Mouse (Mus musculus): ENCODE measurements at regions not wholly inside any gene's neighbourhood (a gene's known extent, or its start where the extent isn't known, plus 50 kb on each side); places are given as distances from the start of the nearest gene placed in this dataset.

GRCm38 (mm10) chr10:12018281-12018680, 675.1 kb downstream of the Epm2a start:
- no peak overlapping the region for H3K4me2 ChIP-seq (replicated peaks)
- H3K27me3 ChIP-seq, result no peaks in the 10 kb centered on the region
- no peaks in the 10 kb centered on the region for H3K9me3 ChIP-seq
- no peak overlapping the region for H3K9ac ChIP-seq (replicated peaks)
- H3K4me1 ChIP-seq, result no peaks in the 10 kb centered on the region
- no peaks in the 10 kb centered on the region for H3K36me3 ChIP-seq
- no peak overlapping the region for H3K4me3 ChIP-seq
- no peak overlapping the region for H3K27ac ChIP-seq (replicated peaks)
- ATAC-seq (replicated peaks), result no peak
- 30% methylated on average over 5 of the region's 5 CpGs for WGBS

DNA sequence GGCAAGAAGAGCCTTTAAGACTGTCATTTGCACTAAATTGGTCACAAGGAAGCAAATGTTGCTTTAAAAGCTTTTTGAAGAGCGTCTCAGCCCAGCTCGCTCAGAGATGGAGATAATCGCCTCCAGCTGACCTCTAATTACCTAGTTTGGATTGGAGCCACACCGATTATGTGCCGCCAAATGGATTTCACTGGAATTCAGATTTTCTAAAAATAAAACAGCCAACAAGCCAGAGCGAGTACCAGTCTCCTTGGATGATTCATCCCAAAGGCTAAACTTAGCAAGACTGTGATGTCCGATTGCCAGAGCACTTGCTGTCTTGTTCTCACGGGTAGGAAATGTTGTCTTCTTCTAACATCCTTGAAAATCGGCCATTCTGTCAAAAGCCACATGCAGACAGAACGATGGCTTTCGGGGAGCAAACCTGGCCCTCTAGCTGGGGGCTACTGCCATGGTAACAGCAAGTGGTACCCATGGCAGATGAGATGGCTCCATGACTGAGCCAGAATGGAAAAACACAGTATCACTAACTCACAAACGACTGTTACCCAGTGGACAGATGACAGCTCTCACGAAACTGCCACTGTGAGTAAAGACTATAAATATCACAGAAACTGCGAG, 676.1 kb downstream of the Epm2a start:
- Histone ChIP-seq H3K27ac (replicated peaks) (no peak overlapping the region), H3K4me2 (replicated peaks) (no peak overlapping the region), H3K9me3 (no peaks in the 10 kb centered on the region), H3K4me1 (no peaks in the 10 kb centered on the region), H3K27me3 (no peaks in the 10 kb centered on the region), H3K4me3 (no peak overlapping the region), H3K36me3 (no peaks in the 10 kb centered on the region), H3K9ac (replicated peaks) (no peak overlapping the region)
- 53% methylated on average over 14 of the region's 14 CpGs for WGBS
- ATAC-seq (replicated peaks), result 0 out of 2 replicates have a peak, but pooled peaks have one; percentile 38

- Histone ChIP-seq H3K36me3 (no peaks in the 10 kb centered on the region), H3K27ac (replicated peaks) (no peak overlapping the region), H3K9ac (replicated peaks) (no peak overlapping the region), H3K4me3 (no peak overlapping the region), H3K27me3 (no peaks in the 10 kb centered on the region), H3K4me1 (no peaks in the 10 kb centered on the region), H3K9me3 (no peaks in the 10 kb centered on the region), H3K4me2 (replicated peaks) (no peak overlapping the region)
- WGBS, result 92% methylated on average over 4 of the region's 4 CpGs
- ATAC-seq (replicated peaks), result no peak
Measured at GRCm38 (mm10) chr10:12020576-12020975, 677.4 kb downstream of the Epm2a start.

GRCm38 (mm10) chr10:12035159-12035558, 692.0 kb downstream of the Epm2a start:
- Histone ChIP-seq H3K4me2 (replicated peaks) (no peak overlapping the region), H3K4me1 (no peaks in the 10 kb centered on the region), H3K9ac (replicated peaks) (no peak overlapping the region), H3K4me3 (no peak overlapping the region), H3K9me3 (no peaks in the 10 kb centered on the region), H3K27me3 (no peaks in the 10 kb centered on the region), H3K36me3 (no peaks in the 10 kb centered on the region), H3K27ac (replicated peaks) (no peak overlapping the region)
- WGBS, result 23% methylated on average over 1 of the region's 1 CpGs
- ATAC-seq (replicated peaks), result no peak

DNA sequence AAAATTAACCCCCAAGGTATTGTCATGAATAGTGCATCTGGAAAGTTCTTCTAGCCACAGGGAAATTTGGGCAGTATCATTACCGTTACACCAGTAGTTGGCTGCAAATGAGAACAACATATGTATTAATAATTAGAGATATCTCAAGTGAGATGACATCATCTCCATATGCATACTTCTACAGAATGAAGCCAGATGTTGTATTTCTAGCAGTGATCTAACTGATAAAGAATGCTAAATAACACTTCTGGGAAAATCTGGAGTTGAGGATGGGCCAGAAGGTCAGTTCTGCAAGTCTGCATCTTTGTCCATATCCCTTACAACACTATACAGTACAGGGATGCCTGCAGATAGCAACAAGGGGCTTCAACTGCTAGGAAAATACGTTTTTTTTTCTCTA, 702.7 kb downstream of the Epm2a start:
- Histone ChIP-seq H3K27ac (replicated peaks) (no peak overlapping the region), H3K4me1 (no peaks in the 10 kb centered on the region), H3K9me3 (no peaks in the 10 kb centered on the region), H3K4me2 (replicated peaks) (no peak overlapping the region), H3K4me3 (no peak overlapping the region), H3K36me3 (no peaks in the 10 kb centered on the region), H3K27me3 (no peaks in the 10 kb centered on the region), H3K9ac (replicated peaks) (no peak overlapping the region)
- WGBS, result 65% methylated on average over 2 of the region's 2 CpGs
- no peak for ATAC-seq (replicated peaks)

DNA sequence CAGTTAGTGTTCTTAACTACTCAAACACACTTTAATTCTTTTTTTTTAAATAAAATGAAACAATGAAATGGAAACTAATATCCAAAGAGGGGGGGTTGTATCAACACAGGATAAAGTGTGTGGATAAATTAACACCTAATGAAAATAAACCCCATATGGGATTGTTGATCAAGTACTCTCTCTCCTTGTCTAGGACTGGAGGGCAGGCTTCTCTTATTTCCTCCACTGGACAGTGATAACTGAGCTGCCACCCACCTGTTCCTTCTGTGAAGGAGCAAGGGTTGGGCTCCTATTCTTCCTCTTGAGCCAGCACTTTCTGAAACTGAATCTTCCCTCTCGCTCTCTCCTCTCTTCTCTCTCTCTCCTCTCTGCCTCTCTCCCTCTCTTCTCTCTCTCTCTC, 716.5 kb downstream of the Epm2a start:
- Histone ChIP-seq H3K9me3 (no peaks in the 10 kb centered on the region), H3K27me3 (no peaks in the 10 kb centered on the region), H3K9ac (replicated peaks) (no peak overlapping the region), H3K36me3 (no peaks in the 10 kb centered on the region), H3K4me2 (replicated peaks) (no peak overlapping the region), H3K27ac (replicated peaks) (no peak overlapping the region), H3K4me3 (no peak overlapping the region), H3K4me1 (no peaks in the 10 kb centered on the region)
- 97% methylated on average over 1 of the region's 1 CpGs for WGBS
- ATAC-seq (replicated peaks), result no peak

DNA sequence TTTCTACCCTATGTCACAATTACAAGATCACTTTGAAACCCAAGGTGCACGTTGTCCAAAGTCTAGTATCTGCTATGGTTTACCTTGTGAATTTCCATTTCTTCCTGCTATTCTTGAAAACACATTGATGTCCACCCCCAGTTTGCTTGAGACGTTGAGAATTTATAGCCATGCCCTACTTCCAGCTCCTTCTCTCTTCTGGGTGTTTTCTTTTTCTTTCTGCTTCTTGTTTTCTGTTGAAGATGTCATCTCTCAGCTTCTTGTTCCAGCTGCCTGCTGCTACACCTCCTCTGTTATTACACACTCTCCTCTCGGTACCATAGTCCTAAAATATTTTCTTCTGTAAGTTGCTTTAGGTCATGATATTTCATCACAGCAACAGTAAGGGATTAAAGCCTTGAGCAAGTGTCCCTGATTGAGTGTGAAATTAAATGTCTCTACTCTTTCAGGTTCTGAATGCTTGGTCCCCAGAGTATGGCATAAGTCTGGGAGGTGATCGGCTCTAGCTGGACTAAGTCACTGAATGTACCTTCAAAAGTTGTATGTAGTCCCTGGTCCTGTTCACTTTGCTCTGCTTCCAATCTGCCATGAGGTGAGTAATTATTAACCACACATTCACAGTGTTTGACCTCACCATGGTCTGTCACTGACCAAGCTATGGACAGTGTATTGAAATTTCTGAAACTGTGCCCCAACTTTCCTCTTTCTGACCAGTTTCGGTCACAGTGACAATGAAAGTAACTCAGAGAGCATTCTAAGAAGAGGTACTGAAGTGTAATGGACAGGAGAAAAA, 718.1 kb downstream of the Epm2a start:
- H3K4me2 ChIP-seq (replicated peaks), result no peak overlapping the region
- H3K4me1 ChIP-seq, result no peaks in the 10 kb centered on the region
- H3K9me3 ChIP-seq, result no peaks in the 10 kb centered on the region
- ATAC-seq (replicated peaks), result no peak
- no peak overlapping the region for H3K9ac ChIP-seq (replicated peaks)
- no peaks in the 10 kb centered on the region for H3K27me3 ChIP-seq
- WGBS, result 94% methylated on average over 5 of the region's 5 CpGs
- no peak overlapping the region for H3K27ac ChIP-seq (replicated peaks)
- no peak overlapping the region for H3K4me3 ChIP-seq
- H3K36me3 ChIP-seq, result no peaks in the 10 kb centered on the region

DNA sequence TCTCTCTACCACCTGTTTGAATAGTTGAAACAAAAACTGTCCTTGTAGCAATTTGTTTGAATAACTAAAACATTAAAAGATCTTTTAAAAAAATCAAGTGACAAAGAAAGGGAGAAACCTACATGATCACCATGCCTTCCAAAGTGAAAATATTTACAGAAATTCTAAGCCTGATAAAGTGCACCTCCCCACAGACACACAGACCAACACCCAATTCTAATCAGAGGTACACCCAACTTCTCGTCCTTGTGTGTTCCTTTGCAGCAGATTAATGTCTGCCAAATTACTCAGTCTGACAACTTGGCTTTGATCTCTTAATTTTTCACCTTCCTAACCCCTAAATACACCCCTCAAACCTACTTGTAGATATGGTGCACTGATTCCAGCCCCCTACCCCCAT, 719.1 kb downstream of the Epm2a start:
- H3K4me2 ChIP-seq (replicated peaks), result no peak overlapping the region
- no peak overlapping the region for H3K27ac ChIP-seq (replicated peaks)
- WGBS, result 70% methylated on average over 1 of the region's 1 CpGs
- H3K4me3 ChIP-seq, result no peak overlapping the region
- no peak for ATAC-seq (replicated peaks)
- H3K9me3 ChIP-seq, result no peaks in the 10 kb centered on the region
- H3K27me3 ChIP-seq, result no peaks in the 10 kb centered on the region
- H3K9ac ChIP-seq (replicated peaks), result no peak overlapping the region
- no peaks in the 10 kb centered on the region for H3K4me1 ChIP-seq
- no peaks in the 10 kb centered on the region for H3K36me3 ChIP-seq

DNA sequence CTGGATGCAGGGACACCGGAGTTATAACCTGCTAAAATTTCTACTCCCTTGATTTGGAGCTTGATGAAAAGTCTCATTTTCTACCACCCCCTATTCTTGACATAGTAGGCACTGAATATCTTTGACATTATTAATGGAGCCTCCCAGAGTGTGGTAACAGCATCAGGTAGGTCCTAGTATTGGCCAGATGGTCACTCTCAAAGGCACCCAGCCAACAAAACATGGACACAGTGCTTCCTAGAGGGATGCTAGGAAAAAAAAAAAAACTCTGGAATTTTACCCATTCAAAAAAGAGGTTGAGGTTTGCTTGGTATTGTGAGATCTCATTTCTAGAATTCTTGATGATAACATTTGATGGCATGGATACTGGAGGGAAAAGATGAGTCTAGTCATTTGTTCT, 740.8 kb downstream of the Epm2a start:
- Histone ChIP-seq H3K4me2 (replicated peaks) (no peak overlapping the region), H3K27ac (replicated peaks) (no peak overlapping the region), H3K9ac (replicated peaks) (no peak overlapping the region), H3K4me3 (no peak overlapping the region), H3K9me3 (no peaks in the 10 kb centered on the region), H3K27me3 (no peaks in the 10 kb centered on the region), H3K36me3 (no peaks in the 10 kb centered on the region), H3K4me1 (no peaks in the 10 kb centered on the region)
- ATAC-seq (replicated peaks), result no peak
- 97% methylated on average over 1 of the region's 1 CpGs for WGBS

GRCm38 (mm10) chr10:12092521-12092920, 749.3 kb downstream of the Epm2a start:
- H3K36me3 ChIP-seq, result no peaks in the 10 kb centered on the region
- no peak for ATAC-seq (replicated peaks)
- H3K27ac ChIP-seq (replicated peaks), result no peak overlapping the region
- WGBS, result 67% methylated on average over 1 of the region's 1 CpGs
- no peaks in the 10 kb centered on the region for H3K27me3 ChIP-seq
- H3K9me3 ChIP-seq, result no peaks in the 10 kb centered on the region
- H3K4me3 ChIP-seq, result no peak overlapping the region
- no peak overlapping the region for H3K9ac ChIP-seq (replicated peaks)
- H3K4me2 ChIP-seq (replicated peaks), result no peak overlapping the region
- H3K4me1 ChIP-seq, result no peaks in the 10 kb centered on the region

GRCm38 (mm10) chr10:12096678-12097077, 753.5 kb downstream of the Epm2a start:
- WGBS, result 93% methylated on average over 3 of the region's 3 CpGs
- Histone ChIP-seq H3K4me2 (replicated peaks) (no peak overlapping the region), H3K4me3 (no peak overlapping the region), H3K4me1 (no peaks in the 10 kb centered on the region), H3K27me3 (no peaks in the 10 kb centered on the region), H3K9ac (replicated peaks) (no peak overlapping the region), H3K9me3 (no peaks in the 10 kb centered on the region), H3K36me3 (no peaks in the 10 kb centered on the region), H3K27ac (replicated peaks) (no peak overlapping the region)
- no peak for ATAC-seq (replicated peaks)

DNA sequence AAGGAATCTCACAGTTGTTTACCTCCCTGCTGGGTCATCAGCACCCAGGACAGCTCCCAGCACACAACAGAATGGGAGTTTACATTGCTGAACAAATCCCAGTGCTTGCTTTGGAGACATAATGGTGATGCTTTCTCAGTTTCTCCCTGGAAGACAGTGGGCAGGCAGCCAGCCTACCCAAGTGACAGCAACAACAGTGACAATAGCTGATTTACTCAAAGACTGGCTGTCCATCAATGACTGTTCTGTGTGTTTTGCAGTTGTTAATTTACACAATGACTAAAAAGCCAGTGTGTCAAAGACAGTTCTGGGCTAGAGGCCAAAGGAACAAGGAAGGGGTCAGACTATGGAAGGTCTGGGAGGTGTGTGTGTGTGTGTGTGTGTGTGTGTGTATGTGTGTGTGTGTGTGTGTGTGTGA, 762.2 kb downstream of the Utrn start:
- peaks cover 10% of the 10 kb centered on the region; the same call in 1 of the 2 replicates for H3K4me1 ChIP-seq
- ATAC-seq (replicated peaks), result peak; percentile 85

DNA sequence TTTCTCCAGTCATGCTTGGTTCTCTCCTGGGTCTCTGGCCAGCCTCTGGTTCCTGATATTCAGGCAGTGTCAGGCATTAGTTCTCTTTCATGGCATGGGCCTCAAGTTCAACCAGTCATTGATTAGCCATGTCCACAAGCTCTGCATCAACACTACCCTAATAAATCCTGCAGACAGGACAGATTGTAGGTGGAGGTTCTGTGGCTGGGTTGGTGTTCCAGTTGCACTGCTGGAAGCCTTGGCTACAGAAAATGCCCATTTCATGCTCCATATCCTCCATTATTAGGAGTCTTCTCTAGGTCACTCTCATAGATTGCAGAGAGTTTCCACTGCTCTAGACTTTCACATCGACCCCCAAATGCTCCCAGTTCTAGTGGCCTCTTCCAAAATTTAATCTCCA, 757.4 kb downstream of the Utrn start:
- Histone ChIP-seq H3K9ac (replicated peaks) (no peak overlapping the region), H3K4me2 (replicated peaks) (no peak overlapping the region), H3K36me3 (no peaks in the 10 kb centered on the region), H3K9me3 (no peaks in the 10 kb centered on the region), H3K27me3 (no peaks in the 10 kb centered on the region), H3K27ac (replicated peaks) (no peak overlapping the region), H3K4me3 (no peak overlapping the region), H3K4me1 (peaks cover 8% of the 10 kb centered on the region; the same call in 1 of the 2 replicates)
- WGBS, result 84% methylated on average over 1 of the region's 1 CpGs
- ATAC-seq (replicated peaks), result no peak

More for the DNA sequence above, 762.2 kb downstream of the Utrn start:
- no peak overlapping the region for H3K4me2 ChIP-seq (replicated peaks)
- H3K27me3 ChIP-seq, result no peaks in the 10 kb centered on the region
- no peak overlapping the region for H3K27ac ChIP-seq (replicated peaks)
- H3K4me3 ChIP-seq, result no peak overlapping the region
- no peaks in the 10 kb centered on the region for H3K9me3 ChIP-seq
- no peaks in the 10 kb centered on the region for H3K36me3 ChIP-seq
- H3K9ac ChIP-seq (replicated peaks), result no peak overlapping the region

All from forebrain, embryonic 15.5 days (tissue).